Mouse (Mus musculus) right cerebral cortex, adult 2 months (tissue): ENCODE measurements at regions not wholly inside any gene's neighbourhood (a gene's known extent, or its start where the extent isn't known, plus 50 kb on each side); places are given as distances from the start of the nearest gene placed in this dataset.

Experiments
- DNase-seq, 2 experiments: peaks; one replicate each; pipeline ENCODE4 v3.0.0; 2021 to 2022; ENCODE audit warnings: low spot score in 2 of 2

DNA sequence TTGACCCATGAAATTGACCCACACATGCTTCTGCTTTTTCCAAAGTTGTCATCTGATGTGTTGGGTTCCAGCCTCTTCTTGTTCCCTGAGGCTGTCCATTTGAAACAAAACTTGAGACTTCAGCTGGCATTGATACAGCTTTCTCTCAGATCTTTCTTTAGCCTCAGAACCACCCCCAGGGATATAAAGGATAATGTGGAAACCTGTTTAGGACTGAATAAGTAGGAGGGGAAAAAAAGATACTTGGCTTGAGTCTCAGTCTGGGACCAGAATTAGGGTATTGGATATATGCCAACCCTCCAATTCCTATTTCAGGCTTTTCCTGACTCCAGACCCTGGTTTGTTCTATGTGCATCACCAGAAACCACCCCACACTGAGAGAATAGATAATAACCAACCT lies 579.7 kb upstream of the Camk1g start:
- DNase-seq = no peak

DNA sequence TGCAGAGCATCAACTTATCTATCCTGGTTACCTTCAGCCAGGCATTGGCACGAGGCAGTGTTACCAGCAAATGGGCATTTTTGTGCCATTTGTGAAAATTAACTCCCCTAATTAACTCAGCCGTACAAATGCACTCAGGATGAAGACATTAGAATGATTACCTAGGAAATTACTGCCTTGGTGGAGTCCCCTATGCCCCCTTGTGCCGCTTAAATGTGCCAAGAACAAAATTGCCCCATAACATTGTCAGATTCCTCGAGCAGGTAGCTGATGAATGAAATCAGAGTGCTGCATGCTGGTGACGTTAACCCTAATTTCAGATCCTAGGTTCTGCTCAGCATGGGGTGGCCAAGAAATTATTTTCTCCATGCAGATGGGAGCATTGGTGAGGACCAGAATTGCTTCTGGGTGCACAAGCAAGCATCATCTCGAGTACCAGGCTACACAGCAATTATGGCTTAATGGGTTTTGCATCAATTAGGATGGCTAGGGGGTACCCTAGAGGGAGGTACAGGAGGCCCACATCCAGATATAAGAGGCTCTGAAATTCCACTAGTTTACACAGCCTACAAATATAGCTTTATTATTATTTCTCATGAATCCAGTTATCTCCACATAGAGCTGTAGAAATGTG lies 577.0 kb upstream of the Camk1g start:
- no peak for DNase-seq

DNA sequence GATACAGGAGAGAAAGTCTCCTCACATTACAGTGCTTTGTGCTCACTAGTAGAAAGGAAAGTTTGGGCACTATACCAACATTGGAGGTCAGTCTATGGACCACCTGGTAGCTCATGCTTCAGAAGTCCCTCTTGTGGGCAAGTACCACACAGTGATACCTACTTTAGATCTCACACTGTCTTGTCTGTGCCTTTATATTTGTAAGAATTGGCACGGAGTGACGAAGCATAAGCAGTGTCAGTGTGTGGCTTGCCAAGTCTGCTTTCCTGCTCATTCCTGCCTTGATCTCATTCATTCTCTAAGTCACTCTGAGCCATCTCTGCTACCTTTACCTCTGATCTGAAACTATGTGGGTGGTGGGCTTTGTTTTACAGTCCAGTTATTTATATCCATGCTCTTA lies 565.9 kb upstream of the Camk1g start:
- DNase-seq = peak in 1 of 2 experiments; percentile 12

DNA sequence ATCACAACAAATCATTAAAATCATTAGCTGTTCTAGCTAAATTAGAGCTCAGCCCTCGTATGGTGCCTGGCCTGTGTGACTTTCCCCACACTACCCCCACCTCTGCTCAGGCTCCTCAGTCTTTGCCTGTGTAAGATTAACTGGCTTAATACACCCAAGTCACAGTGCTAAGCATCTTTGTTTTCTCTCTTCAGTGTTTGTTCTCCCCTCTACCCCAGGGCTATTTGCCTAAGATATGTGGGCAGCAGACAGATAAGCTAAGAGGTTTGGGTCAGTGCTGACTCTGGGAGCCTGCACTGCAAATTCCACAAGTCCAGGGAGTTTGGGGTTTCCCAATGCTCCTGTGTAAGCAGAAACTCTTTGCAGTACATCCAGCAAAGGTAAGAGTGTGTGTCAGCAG lies 564.2 kb upstream of the Camk1g start:
- DNase-seq = no peak

- DNase-seq = peak; percentile 11 to 12
These were observed 561.1 kb upstream of the Camk1g start for GRCm38 (mm10) chr1:193931131-193931729.

GRCm38 (mm10) chr1:193928607-193929006 lies 558.5 kb upstream of the Camk1g start:
- DNase-seq = no peak

GRCm38 (mm10) chr1:193922756-193923155 lies 552.7 kb upstream of the Camk1g start:
- DNase-seq = no peak

DNA sequence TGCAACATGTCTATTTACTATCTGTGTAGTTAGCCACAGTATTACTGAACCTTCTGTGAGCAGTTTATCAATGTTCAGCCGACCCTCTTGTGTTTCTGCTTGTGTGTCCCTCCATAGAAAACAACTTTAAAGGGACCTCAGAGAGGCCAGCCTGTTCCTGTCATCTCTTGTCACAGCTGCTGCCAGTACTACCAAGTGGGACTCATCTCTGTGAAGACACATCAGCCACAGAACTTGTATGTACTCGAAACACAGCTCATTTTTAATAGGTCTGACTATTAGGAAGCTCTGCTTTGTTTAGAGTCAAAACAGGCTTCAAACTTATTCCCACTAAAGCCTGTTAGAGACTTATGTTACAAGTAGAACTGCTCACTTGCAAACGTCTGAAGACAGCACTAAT lies 549.1 kb upstream of the Camk1g start:
- DNase-seq = no peak

DNA sequence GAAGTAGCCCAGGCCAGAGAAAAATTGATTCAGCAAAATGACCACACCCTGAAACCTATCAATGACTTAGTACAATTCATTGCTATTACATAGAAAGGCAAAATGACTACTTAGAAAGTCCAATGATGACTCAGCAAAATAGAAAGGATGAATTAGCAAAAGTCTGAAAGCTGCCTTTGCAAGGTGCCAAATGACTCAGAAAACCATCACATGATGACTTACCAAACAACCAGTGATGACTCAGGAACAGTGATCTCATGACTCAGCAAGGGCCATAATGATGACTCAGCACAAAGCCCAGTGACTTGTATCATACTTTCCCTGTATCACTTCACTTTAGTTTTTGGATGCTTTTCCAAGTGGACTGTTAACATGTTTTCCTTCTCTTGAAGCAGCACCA lies 535.6 kb upstream of the Camk1g start:
- peak in 1 of 2 experiments; percentile 8 for DNase-seq

GRCm38 (mm10) chr1:193894072-193894471 lies 524.0 kb upstream of the Camk1g start:
- no peak for DNase-seq

DNA sequence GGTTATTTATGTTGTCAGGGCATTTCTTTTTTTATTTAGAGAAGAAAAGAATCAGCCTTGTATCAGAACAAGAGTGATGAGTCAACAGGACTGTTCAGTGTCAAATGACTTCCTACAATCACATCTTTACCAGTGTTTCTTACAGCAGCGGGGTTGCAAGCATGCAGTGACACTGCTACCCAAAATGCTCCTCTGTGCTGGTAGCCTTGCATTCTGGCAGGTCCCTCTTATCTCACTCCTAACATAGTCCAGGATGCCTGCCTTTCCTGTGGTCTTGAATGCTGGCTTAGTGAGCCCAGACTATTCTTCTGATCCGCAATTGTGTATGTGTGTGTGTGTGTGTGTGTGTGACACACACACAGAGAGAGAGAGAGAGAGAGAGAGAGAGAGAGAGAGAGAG lies 506.4 kb upstream of the Camk1g start:
- DNase-seq = no peak

- DNase-seq = no peak
These were observed 506.0 kb upstream of the Camk1g start for GRCm38 (mm10) chr1:193876121-193876520.

DNA sequence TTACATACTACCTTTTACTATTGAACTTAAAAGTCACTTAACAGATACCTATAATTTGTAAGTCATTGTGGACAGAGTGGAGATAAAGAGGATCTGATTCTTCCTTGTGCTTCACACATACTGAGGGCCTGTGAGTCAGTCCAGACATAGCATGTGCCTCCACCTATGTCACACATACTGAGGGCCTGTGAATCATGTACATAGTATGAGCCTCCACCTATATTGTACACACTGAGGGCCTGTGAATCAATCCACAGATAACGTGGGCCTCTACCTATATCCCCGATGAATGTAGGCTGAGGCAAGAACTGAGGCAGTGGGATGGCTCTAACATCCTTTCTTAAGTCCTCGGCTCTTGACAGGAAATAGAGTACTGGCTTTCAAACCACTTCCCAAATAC lies 505.2 kb upstream of the Camk1g start:
- DNase-seq = no peak

GRCm38 (mm10) chr1:193870731-193871130 lies 500.6 kb upstream of the Camk1g start:
- no peak for DNase-seq

- no peak for DNase-seq
These were observed 498.7 kb upstream of the Camk1g start for GRCm38 (mm10) chr1:193868639-193869320.

DNA sequence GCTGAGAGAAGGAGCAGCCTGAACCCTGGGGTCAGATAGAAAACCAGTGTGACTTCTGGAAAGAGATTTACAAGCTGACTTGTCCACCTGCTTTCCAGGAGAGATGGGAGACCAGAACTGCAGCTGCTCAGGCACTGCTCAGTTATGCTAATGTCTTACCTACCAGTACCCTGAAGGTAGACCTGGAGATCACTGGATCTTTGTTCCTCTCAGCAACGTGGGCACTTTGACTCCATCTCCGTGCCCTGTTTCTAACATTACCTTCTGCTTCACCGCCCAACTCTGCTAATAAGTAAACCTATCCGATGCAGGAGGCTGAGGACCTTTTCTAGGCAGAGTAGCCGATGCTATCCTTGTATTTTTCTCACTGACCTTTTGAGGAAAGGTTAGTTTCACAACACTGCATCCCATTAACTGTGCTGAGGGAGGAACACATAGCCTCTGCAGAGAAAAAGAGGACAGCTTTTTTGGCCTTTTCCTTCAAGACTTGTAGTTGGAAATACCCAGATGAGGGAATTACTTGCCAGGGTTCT lies 490.7 kb upstream of the Camk1g start:
- no peak for DNase-seq

GRCm38 (mm10) chr1:193860354-193860753 lies 490.3 kb upstream of the Camk1g start:
- DNase-seq = no peak

GRCm38 (mm10) chr1:193859257-193860125 lies 489.4 kb upstream of the Camk1g start:
- DNase-seq = no peak

DNA sequence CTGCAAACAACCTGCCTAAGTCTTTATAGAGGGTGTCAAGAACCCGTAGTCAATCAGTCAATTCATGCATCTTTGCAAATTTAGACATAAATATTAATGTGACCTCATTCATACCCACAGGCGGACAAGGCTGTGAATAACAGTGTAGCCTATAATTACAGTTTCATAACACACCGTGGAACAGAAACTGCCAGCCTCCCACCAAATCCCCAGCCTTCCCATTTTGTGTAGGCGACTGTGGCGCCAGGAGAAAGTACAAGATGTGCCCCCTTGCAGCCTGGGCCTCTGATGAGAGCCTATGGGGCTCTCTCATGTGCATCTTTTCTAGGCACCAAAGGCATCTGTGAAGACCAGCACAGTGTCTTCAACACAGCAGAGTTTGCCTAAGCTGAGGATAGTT lies 477.8 kb upstream of the Camk1g start:
- DNase-seq = peak; percentile 23 to 41

DNA sequence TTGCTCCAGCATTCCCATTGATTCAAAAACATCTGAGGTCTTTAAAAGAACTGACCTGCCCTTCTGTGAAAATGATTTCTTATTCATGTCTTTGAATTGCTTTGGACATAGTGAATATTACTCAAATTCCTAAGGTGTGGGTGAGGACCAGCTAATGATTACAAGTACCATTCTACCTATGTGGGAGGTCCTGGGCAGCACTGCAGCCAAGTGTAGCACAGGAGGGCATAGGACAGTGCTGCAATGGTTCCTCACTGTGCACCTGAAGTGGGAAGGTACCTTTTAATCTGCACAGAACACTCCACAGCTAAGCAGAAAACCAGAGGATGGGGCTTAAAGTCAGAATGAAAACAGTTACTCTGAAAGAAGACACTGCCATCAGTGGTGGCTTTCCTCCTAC lies 474.8 kb upstream of the Camk1g start:
- no peak for DNase-seq

DNA sequence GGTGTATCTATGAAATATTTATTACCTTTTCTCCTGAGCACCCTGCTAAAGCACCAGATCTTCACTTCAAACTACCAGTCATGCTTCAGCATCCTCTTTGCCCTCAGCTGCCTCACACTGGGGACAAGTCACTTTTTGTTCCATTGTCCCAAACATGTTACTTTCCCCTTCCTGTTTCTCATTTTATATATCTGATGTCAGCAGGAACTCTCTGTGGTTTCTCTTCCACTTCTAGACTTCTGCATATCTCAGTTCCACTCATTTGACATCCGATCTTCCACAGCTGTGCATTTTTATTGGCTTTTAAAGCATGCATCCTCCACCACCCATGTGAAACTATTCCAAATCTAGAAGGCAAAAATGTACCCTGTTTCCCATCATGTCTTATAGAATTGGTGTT lies 474.4 kb upstream of the Camk1g start:
- no peak for DNase-seq

GRCm38 (mm10) chr1:193800998-193801397 lies 430.9 kb upstream of the Camk1g start:
- DNase-seq = no peak
